Mouse (Mus musculus) G1E (cell line): ENCODE data around the gene Map4k3.

Source experiments
- CTCF ChIP-seq: IDR thresholded peaks from 2 replicates; pipeline ENCODE4 v1.5.1; 2012; ENCODE audit warnings: low read depth, low read length, inconsistent platforms, mixed read lengths
- POLR2AphosphoS5 ChIP-seq: IDR thresholded peaks from 2 replicates; pipeline ENCODE4 v1.6.1; 2012; ENCODE audit warnings: low read depth, low read length, inconsistent platforms; ENCODE audit not compliant: insufficient replicate concordance

DNA sequence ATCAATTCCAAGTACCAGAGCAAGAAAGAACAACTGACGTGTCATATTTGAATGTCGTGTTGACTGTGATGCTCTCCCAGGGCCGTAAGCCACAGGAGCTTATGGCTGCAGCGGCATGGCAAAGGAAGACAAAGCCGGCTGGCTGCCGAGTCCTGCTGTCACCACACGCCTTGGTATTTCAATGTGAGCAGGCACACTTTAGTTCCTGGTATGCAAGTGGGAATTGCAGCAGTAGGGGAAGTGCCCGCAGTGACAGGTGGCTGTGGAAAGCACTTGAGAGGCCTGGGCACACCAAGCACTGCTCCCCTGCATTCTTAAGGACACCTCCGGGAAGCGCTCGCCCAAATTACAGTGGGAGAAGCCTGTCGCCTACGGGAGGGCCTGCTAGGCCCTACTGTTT lies 108.7 kb downstream of the Map4k3 start:
- TF ChIP-seq CTCF (no peak), POLR2AphosphoS5 (no peak)
